Mouse (Mus musculus) liver, adult 2 months (tissue): ENCODE measurements around the gene Pcx. TPM values are rescaled to one million over a fixed set of nuclear protein-coding genes. Genes with fewer than 3 reads are reported as not detected.
A peak's percentile ranks its signal among the peaks of the same experiment; 100 is the strongest.

Experiments
- DNase-seq: peaks from one replicate; pipeline ENCODE4 v3.0.0-alpha.2; 2011; ENCODE audit warnings: low read depth, low spot score; ENCODE audit errors: extremely low read depth
- H3K27ac ChIP-seq: fragments of 200-500 bp; replicated peaks from 2 replicates; pipeline ENCODE4 v1.5.1; 2012; ENCODE audit warnings: low read depth, mild to moderate bottlenecking, control low read depth, inconsistent platforms, low read length; ENCODE audit not compliant: insufficient read depth
- H3K27me3 ChIP-seq: fragments of 200-500 bp; 2 replicates; pipeline ENCODE4 v1.6.1; 2012; ENCODE audit warnings: mild to moderate bottlenecking, moderate library complexity, low read length, inconsistent platforms; ENCODE audit not compliant: control insufficient read depth, insufficient read depth
- H3K36me3 ChIP-seq: fragments of 200-500 bp; 2 replicates; pipeline ENCODE4 v1.6.1; 2012; ENCODE audit warnings: low read length, inconsistent platforms; ENCODE audit not compliant: control insufficient read depth, insufficient read depth
- H3K4me1 ChIP-seq: fragments of 200-500 bp; 2 replicates; pipeline ENCODE4 v1.6.1; 2011; ENCODE audit warnings: low read length; ENCODE audit not compliant: control insufficient read depth, insufficient read depth
- H3K4me3 ChIP-seq: fragments of 200-500 bp; 2 replicates; pipeline ENCODE4 v1.5.1; 2011; ENCODE audit warnings: low read depth, mild to moderate bottlenecking, control low read depth, low read length, moderate library complexity; ENCODE audit not compliant: insufficient read depth
- H3K79me2 ChIP-seq: fragments of 200-500 bp; 2 replicates; pipeline ENCODE4 v1.6.1; 2012; ENCODE audit warnings: inconsistent platforms, mild to moderate bottlenecking, low read length, moderate library complexity; ENCODE audit not compliant: control insufficient read depth, insufficient read depth
- H3K9ac ChIP-seq: fragments of 200-500 bp; 2 replicates; pipeline ENCODE4 v1.6.1; 2012; ENCODE audit warnings: low read depth, mild to moderate bottlenecking, control low read depth, inconsistent platforms, low read length
- CTCF ChIP-seq: fragments of 200-500 bp; IDR thresholded peaks from 2 replicates; pipeline ENCODE4 v1.5.1; 2011; ENCODE audit warnings: low read depth, low read length, control low read depth
- POLR2A ChIP-seq: fragments of 200-500 bp; IDR thresholded peaks from 2 replicates; pipeline ENCODE4 v1.6.1; 2011; ENCODE audit warnings: low read length, control low read depth; ENCODE audit not compliant: insufficient read depth; ENCODE audit errors: extremely low read depth
- WGBS: fragments of 180-500 bp; shearing (Covaris S2); methylation state at CpG from one replicate; pipeline ENCODE4 v1.1.7; 2018; 5-methylcytosine and 5-hydroxymethylcytosine counted together
- polyA plus RNA-seq: library from polyadenylated mRNA; depleted of rRNA; stranded (reverse); fragments of >200 nt; gene quantifications from 2 replicates; pipeline ENCODE4 v1.2.3, GENCODE M21; 2012
- total RNA-seq: library from RNA; depleted of rRNA; stranded (reverse); fragments of >200 nt; gene quantifications from 2 replicates; pipeline ENCODE4 v1.2.3, GENCODE M21; 2014

The Pcx gene
- total and polyA plus RNA-seq, 2 experiments: 237 to 269 TPM

GRCm38 (mm10) chr19:4498062-4498933 lies 12.0 kb upstream of the Pcx start, which contains the start of gene 2010003K11Rik:
Gene 2010003K11Rik (minus strand): TSS chr19:4498583.
- TF ChIP-seq CTCF (no peak), POLR2A (0 out of 2 replicates have a peak, but pooled peaks have one; percentile 21)
- H3K27me3 ChIP-seq: no peaks in the 10 kb centered on the region
- H3K79me2 ChIP-seq: no peaks in the 10 kb centered on the region
- DNase-seq: peak; percentile 90
- H3K36me3 ChIP-seq: no peaks in the 10 kb centered on the region
- peaks cover 20% of the 10 kb centered on the region for H3K4me1 ChIP-seq
- H3K27ac ChIP-seq: peak within 1 kb of the TSS; percentile 99
- H3K4me3 ChIP-seq: peak within 1 kb of the TSS; percentile 61
- 24% methylated on average over 16 of the region's 16 CpGs for WGBS
- peak within 1 kb of the TSS; percentile 83 for H3K9ac ChIP-seq

- TF ChIP-seq CTCF (no peak), POLR2A (no peak)
- Histone ChIP-seq H3K27me3 (no peaks in the 10 kb centered on the region), H3K4me3 (no peak overlapping the region), H3K9ac (no peak overlapping the region), H3K4me1 (peaks cover 14% of the 10 kb centered on the region), H3K79me2 (no peaks in the 10 kb centered on the region), H3K36me3 (no peaks in the 10 kb centered on the region), H3K27ac (no peak overlapping the region)
- DNase-seq: no peak
- whole genome bisulfite sequencing: 73% methylated on average over 2 of the region's 2 CpGs
Observed at GRCm38 (mm10) chr19:4502701-4503100, 7.6 kb upstream of the Pcx start.

- Histone ChIP-seq H3K36me3 (no peaks in the 10 kb centered on the region), H3K27ac (no peak overlapping the region), H3K9ac (no peak overlapping the region), H3K27me3 (no peaks in the 10 kb centered on the region), H3K79me2 (no peaks in the 10 kb centered on the region), H3K4me1 (peaks cover 14% of the 10 kb centered on the region), H3K4me3 (no peak overlapping the region)
- no peak for TF ChIP-seq CTCF
- no peak for TF ChIP-seq POLR2A
- no peak for DNase-seq
- 97% methylated on average over 1 of the region's 1 CpGs for WGBS
Observed at GRCm38 (mm10) chr19:4504830-4505229, 5.4 kb upstream of the Pcx start.

GRCm38 (mm10) chr19:4507746-4508145 lies 2.5 kb upstream of the Pcx start:
- Histone ChIP-seq H3K9ac (no peak overlapping the region), H3K27me3 (no peaks in the 10 kb centered on the region), H3K27ac (peak overlapping the region; percentile 43), H3K79me2 (peaks cover 9% of the 10 kb centered on the region; the same call in 1 of the 2 replicates), H3K36me3 (no peaks in the 10 kb centered on the region), H3K4me3 (no peak overlapping the region), H3K4me1 (peaks cover 18% of the 10 kb centered on the region)
- TF ChIP-seq POLR2A: no peak
- no peak for TF ChIP-seq CTCF
- WGBS: 49% methylated on average over 3 of the region's 3 CpGs
- DNase-seq: no peak

- 5% methylated on average over 13 of the region's 13 CpGs for WGBS
Observed at GRCm38 (mm10) chr19:4511116-4511841, 1.0 kb downstream of the Pcx start.

More at GRCm38 (mm10) chr19:4511116-4511841, 1.0 kb downstream of the Pcx start:
- Histone ChIP-seq H3K4me3 (peak overlapping the region; percentile 81), H3K27me3 (no peaks in the 10 kb centered on the region), H3K79me2 (peaks cover 18% of the 10 kb centered on the region; the same call in 1 of the 2 replicates), H3K9ac (peak overlapping the region; percentile 91), H3K27ac (peak overlapping the region; percentile 72), H3K4me1 (peaks cover 30% of the 10 kb centered on the region), H3K36me3 (peaks cover 2% of the 10 kb centered on the region; the same call in 1 of the 2 replicates)
- TF ChIP-seq CTCF (no peak), POLR2A (no peak)
- peak; percentile 63 for DNase-seq
